Mouse (Mus musculus) bone marrow, adult 2 months (tissue): Measurements from ENCODE around the gene Osgin1.

Experiments used
- CTCF ChIP-seq: fragments of 200-500 bp; IDR thresholded peaks from 2 replicates; pipeline ENCODE4 v1.5.1; 2011; ENCODE audit warnings: low read length, control low read depth; ENCODE audit not compliant: control insufficient read depth, insufficient read depth
- POLR2A ChIP-seq: fragments of 200-500 bp; IDR thresholded peaks from 2 replicates; pipeline ENCODE4 v1.6.1; 2011; ENCODE audit warnings: low read depth, mild to moderate bottlenecking, control low read depth, low read length, borderline replicate concordance; ENCODE audit not compliant: control insufficient read depth

DNA sequence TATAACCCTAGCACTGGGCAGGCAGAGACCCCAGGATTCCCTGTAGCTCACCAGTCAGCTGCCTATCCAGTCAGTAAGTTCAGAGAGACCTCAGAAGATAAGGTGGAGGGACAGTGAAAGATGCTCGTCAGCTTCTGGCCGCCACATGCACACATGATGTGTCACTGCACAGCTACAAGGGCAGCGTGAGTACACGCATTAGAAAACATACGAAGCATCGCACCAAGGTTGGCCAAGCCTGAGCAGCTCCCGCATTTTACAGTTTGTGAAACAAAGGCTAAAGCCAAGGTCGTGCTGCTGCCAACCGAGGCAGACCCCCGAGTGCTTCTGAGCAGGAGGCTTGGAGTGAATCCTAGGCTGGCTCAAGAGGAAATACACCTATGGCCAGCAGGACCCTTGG, 20.3 kb upstream of the Osgin1 start:
- TF ChIP-seq CTCF (no peak), POLR2A (no peak)
